Mouse (Mus musculus) right cerebral cortex, postnatal 25 days (tissue): ENCODE data around the gene Fkbpl.

Source experiments
- DNase-seq: peaks from one replicate; pipeline ENCODE4 v3.0.0; 2022

Gene Fkbpl

DNA sequence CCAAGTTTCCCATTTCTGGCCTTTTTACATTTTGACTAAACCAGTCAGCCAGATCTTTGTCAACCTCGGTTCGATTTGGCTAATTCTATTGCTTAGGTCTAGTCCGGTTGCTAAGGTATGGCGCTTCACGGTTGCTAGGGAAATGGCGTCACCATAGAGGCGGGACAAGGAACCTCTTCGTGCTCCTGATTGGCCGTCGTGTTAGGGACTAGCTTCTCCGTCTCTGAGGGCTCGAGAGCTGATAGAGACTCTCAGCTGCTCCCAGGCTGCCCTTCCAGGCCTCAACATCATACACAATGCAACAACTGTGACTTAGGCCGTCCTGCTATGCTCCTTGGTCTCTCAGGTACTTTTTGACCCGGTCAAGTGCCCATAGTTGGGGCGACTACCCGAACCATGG is at the start of gene Fkbpl:
Fkbpl (plus strand) TSS at position 157 of the 400 bp plus-strand sequence.
- DNase-seq: peak; percentile 95

DNA sequence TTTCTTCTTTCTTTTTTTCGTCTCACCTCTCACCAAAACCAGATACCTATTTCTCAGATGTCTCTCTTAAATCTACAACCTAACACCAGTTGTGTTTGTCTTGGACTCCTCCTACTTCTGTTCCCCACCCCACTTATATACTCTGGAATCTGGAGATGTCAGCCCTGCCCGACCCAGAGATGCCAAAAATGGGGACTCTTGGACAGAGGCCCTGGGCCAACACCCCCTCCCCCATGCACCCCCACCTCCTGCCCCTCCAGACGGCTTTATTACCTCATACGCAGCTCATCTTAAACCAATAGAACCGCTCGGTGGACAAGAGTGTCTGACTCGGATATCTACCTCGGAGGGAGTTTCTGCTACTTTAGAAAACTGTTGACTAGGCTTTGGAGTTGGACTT is 48.5 kb upstream of the Fkbpl start:
- DNase-seq: no peak

DNA sequence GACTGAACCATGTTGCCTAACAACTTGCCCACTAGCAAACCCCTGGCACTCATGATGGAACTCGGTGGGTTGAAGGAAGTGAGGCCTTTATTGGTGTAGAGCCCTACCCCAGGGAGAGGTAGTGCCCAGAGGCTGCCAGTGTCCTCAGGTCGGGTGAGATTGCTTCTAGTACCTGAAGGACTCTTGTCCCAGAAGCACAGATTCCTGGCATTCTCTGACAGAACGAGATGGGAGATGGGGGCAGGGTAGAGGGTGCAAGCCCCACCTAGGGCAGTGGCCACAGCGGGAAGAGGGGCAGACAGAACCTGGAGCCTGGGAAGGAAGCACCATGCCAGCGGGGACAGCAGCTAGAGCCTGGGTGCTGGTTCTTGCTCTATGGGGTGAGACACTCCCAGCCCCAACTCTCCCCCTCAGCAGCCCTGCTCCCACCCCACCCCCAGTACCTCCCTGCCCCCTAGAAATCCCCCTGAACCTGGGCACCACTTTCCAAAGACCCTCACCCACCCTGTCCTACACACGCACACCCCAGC is 46.9 kb upstream of the Fkbpl start, which contains the start of gene Ager:
Ager (plus strand) TSS at position 297 of the 530 bp plus-strand sequence.
- no peak for DNase-seq

DNA sequence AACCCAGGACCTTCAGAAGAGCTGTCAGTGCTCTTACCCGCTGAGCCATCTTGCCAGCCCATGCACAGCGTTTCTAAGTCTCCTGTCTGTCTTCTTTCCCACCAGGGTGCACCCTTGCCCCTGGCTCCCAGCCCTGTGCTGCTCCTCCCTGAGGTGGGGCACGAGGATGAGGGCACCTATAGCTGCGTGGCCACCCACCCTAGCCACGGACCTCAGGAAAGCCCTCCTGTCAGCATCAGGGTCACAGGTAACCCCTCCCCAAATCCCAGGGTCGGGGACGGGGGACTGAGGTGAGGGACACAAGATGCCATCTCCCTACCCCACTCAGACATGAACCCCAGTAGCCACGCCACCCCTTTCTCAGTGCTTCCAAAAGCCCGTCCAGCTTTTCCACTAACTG is 44.7 kb upstream of the Fkbpl start:
- DNase-seq: no peak

DNA sequence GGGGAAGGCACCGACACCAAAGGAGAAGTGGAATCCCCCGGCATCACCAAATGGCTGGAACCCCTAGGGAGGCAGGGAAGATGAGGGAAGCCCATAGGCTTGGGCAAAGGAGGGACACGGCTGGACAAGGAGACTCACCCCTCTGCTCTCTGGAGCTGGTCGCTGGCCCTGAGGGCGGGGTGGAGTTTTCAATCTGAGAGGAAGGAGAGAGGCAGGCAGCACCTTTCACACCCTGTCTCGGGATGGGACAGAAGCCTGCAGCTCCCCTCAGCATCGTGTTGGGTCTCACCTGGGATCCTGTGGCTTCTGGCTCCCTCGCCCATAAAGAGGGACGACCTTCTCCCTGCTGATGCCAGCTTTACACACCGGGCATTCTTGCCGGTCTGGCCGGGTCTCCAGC is 42.8 kb upstream of the Fkbpl start:
- DNase-seq: no peak

DNA sequence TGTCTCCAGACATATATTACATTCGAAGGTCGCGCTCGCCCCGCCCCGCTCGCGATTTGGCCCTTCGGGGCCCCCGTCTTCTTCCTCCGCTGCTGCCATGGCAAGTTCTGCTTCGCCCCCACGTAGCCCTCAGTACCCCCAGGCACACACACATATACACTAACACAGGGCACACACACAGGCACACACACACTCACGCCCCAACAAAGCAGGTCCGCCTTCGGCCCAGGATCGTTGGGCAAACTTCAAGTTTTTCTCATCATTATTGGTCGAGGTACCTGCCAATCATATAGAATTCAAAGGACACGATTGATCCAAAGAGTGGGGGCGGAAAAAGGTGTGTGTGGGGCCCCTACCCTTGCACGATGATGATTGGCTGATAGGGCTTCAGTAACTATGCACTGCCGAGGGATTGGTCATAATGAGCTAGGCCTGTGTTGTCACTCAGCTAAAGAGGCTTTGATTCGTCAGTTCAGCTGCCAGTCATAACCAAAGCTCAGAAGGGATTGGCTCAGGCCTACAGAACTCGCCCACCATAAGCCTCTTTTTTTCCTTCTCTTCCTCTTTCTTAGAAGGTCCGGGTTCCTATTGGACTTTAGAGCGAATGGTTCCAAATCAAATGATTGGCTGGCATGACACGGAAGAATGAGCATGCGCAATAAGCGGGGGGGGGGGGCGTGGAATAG is 41.0 kb upstream of the Fkbpl start, which contains the start of gene Rnf5:
Rnf5 (minus strand) TSS at position 316 of the 686 bp plus-strand sequence.
- peak; percentile 97 for DNase-seq

DNA sequence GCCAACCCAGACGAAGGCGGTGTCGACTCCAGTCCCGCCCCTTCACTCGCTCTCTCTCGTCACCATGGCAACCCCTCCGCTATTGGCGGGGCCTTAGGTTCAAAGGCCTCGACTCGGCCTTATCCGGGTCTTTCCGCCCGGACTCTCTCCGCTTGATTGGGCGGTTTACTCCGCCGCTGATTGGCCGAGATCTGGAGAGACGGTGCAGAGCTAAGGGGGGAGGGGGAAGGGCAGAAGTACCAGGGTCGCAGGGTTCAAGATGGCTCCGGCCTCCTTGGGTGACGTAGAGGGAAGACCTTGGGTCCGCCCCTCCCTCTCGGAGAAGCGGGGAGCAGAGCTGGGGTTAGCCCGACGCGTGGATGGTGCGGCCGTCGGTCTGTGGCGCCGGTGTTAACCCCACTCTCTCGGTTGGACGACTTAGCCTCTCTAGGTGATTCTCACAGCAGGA is 40.5 kb upstream of the Fkbpl start, which contains the start of gene Agpat1:
Agpat1 (plus strand) TSS at position 202 of the 448 bp plus-strand sequence.
- peak; percentile 97 for DNase-seq

DNA sequence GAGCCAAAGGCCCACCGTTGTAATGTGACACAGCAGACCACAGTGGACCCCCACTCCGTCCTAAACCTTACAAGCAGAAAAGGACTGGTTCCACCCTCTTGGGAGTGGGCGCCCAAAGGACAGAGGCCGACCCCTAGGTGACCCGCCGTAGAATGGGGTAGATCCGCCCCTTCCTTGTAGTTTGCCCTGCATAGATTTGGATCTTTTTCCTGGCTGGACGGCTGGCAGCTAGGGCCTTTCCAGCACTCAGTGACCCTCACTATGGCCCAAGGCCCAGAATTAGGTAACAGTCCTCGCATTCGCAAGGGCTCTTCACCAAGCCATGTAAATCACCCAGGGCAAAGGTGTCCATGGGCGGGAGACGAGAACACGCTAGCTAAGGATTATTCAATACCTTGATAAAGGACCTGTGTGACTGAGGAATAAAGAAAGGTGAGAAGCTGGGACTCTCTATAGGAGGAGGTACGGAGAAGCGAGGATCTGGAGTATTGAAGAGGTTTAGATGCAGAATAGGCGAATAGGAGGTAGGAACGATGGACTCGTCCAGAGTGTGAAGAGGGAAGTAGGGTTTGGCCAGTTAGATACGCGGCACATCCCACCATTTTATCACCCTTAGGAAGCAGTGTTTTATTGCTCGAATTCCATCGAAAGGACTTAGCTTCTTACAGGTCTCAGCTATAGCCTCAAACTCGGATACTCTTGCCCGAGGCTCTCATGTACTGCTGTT is 39.9 kb upstream of the Fkbpl start:
- DNase-seq: no peak

DNA sequence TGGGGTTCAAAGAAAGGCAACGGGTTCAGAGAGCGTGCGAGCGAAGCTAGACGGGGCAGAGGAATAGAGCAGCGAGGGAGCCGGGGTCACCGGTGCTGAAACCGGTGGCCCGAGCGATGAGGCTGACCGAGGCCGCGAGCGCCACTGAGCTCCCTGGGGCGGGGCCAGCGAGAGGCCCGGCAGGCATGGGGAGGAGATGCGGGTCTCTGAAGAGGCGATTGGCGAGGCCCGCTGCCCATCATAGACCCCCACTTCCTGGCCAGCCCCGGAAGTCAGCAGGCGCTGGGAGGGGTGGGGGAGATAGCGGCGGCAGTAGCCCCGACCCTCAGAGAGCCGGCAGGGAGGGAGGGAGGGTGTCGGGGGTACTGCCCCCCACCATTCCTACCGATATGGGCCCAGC is 39.0 kb upstream of the Fkbpl start:
- peak; percentile 98 for DNase-seq

DNA sequence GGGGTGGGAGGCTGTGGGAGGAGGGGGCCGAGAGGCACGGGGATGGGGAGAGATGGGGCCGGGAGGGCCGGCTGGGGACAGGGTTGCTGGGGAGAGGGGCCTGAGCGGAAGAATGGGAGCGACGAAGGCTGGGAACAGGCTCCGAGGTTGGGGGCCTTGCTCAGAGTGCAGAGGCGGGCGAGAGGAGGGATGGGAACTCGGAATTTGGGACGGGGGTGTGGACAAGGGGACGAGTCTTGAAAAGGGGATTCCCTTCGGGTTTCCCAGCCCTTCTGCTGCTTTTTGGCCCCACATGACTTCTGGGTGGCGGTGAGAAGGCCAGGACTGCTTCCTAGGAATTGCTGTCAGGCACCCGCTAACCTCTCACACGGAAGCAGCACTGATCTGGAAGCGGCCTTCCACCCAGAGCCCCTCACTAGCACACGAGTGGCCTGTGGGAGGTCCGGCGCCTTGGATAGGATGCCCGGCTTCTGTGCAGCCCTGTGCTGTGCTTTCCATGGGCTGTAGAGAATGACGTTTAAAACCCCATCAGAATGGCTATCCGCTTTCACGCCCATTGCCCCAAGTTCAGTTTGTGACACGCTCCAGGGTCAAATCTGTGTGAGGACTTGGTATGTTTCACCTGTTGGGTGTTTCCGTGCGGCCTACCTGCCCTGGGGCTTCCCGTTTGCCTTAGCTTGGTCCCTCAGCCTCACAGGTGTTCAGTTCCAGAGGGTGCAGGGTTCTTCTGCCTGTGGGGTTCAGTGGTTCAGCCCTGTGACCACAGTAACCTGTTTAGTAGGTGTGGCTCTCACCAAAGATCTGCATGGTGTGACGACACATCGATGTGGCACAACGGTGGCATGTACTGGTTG is 38.2 kb upstream of the Fkbpl start:
- DNase-seq: no peak

DNA sequence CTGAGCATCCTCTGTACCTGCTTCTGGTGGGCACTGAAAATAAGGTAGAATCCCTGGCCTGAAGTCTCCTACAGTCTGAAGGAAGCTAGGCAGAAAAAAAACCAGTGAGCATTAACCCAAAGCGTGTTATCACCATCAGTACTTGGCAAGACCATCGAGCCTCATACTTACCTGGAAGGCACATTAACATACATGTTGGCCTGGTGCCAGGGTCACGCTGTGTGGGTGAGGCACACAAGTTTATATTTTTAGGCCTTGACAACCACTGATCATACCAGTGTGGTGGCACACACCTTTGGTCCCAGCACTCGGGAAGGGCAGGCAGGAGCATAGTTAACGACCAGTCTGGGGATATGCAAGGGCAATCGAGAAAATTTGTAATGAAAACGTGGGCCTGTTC is 36.6 kb upstream of the Fkbpl start:
- DNase-seq: no peak

DNA sequence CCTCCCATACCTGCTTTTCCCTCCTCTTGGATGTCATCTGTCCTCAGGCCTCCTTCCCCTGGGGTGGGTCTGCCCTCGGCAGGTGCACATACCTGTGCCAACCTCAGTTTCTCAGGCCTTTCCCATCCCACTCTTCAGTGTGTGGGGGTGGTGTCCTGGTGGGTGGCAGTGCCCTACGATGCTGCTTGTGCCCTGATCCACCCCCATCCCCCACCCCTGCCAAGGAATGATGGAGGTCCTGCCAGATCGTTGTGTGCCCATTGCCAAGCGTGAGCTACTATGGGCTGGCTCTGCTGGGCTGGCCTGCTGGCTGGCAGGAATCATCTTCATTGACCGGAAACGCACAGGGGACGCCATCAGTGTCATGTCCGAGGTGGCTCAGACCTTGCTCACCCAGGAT is 33.5 kb upstream of the Fkbpl start:
- DNase-seq: no peak

DNA sequence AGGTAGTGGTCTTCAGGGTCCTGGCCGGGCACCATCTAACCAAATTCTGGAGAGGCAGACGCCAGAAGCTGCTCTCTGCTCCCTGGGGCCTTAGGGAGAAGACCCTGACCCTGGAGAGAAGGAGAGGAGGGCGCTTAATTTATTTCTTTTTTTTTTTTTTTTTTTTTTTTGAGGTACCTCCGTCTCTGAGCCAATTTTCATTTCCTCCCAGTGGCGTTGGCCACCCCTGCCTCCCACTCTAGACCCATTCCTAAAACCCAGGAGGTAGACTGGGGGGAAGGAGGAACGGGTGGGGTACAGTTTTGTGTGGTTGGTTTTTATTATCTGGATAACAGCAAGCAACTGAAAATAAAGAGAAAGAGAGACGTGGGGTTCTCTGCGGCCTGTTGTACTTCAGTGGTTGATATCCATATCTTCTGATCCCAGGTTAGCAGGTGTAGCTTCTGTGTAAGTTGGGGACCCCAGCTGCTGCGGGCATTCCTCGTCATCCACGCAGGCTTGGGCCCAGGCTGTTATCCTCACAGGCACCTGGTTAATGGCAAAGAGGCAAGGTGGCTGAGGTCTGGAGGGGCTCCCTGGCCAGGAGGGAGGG is 31.4 kb upstream of the Fkbpl start:
- DNase-seq: no peak

DNA sequence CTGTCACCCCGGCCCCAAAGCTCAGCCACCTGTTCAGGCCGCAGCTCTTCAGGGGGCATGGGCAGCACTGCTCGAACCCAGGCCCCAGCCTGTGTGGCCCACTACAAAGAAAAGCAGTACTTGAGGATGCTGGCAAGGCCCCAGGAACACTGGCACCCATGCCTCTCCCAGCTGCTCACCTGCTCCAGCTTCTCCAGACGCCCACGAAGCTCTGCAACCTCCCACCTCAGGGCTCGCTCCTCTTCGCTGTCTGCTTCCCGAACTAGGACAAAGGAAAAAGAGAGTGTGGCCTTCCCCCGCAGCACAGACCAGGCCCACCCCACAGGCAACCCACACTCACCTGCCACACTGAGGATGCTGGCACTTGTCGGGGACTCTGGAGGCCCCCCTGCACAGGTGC is 30.7 kb upstream of the Fkbpl start:
- no peak for DNase-seq

DNA sequence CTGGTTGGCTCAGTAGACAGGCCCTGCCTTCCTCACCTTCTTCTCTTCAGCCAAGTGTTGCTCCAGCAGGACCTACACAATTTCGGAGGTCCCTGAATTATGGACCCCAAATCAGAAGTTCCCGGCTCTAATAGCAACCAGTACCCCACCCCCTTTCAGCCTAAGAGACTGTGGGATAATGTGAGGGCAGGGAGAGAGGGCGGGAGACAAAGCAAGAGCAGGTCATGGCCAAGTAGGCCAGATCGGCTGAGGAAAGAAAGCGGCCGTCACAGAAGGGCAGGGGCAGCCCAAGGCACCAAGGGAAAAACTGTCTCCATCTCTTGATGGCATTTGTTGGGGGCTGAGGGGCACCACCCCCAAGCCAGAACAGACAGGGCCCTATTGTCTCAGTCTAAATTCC is 28.7 kb upstream of the Fkbpl start, which contains the start of gene Egfl8:
Egfl8 (minus strand) TSS at position 101 of the 400 bp plus-strand sequence.
- DNase-seq: no peak

DNA sequence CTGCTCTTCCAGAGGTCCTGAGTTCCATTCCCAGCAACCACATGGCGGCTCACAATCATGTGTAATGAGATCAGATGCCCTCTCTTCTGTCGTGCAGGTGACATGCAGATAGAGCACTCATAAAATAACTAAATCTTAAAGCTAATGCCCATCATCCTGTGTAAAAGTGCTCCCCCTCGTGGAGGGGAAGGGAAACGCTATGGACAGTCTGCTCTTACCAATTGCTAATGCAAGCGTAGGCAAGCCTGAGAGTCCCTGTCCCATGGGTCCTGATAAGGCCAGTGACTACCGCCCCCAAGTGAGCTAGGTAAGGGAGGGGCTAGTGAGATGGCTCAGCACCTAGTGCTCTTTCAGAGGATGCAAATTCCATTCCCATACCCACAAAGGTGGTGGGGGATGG is 25.6 kb upstream of the Fkbpl start:
- DNase-seq: no peak

DNA sequence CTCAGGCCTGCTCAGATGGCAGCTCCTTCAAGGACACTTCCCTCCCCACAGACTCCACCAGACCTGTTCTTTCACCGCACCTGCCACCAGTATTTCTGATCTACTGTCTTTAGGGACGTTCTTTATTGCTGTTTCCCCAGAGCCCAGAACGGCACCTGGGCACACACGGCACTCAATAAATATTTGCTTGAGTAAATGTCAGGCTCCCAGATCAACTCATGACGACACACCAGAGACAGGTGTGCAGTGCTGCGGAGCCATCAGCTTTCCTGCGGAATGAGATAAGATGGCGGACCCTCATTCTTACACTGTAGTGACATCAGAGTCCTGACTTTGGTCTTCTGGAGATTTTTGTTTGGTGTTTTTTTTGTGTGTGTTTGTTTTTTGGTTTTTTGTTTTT is 23.6 kb upstream of the Fkbpl start:
- DNase-seq: no peak

DNA sequence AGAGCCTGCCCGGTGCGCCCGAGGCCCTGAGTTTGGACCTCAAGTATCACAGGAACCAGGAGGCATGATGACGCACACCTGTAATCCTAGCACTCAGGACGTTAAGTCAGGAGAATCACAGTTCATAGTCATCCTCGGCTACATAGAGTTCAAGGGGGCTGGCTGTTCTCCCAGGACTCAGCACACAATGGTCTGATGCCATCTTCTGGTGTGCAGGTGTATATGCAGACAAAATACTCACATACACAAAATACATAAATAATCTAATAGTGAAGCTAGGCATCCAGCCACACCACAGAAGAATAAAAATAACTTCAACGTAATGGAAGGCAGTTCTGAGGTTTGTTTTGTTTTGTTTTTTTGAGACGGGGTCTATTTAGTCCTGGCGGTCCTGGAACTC is 21.4 kb upstream of the Fkbpl start:
- no peak for DNase-seq

DNA sequence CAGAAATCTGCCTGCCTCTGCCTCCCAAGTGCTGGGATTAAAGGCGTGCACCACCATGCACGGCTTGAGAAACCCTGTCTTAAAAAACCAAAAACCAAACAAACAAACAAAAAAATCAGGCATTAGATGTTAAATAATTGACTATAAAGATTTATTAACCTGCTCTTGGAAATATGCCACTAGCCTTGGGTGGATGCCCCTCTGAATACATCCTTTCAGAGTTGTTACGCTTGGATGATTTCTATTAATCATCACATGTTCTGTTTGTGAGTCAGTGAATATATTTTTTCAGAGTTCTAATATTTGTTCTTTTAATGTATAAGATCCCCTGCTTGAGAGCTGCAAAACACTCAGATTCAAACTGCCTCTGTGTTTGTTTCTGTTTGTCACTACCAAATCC is 19.6 kb upstream of the Fkbpl start:
- no peak for DNase-seq

DNA sequence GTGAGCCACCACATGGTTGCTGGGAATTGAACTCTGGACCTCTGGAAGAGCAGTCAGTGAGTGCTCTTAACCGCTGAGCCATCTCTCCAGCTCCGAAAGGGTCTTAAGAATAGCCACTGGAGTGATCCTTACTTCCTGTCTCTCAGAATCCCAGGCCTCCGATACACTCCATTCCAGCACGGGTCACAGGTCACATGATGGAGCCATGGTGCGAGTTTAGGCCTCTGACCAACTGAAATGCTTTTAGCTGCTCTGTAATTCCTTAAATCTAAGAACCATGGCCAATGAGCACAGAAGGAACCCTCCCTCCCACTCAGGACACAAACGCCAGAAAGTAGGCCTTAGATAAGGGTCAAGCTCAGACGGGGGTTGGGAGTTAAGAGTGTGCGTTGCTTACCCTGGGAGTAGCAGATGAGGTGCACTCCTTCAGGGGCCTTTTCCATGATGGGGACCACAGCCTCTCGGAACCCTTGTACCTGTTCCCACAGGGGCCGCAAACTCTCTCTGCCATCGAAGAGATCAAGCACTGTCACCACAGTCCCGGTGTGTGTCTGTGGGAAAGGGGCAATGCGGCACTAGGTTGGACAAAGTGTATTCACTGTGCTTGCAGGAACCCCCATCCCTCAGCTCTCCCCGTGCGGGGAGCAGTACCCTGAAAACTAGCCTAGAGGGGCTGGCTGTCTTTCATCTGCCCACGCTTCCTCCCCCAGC is 18.3 kb upstream of the Fkbpl start:
- DNase-seq: no peak

DNA sequence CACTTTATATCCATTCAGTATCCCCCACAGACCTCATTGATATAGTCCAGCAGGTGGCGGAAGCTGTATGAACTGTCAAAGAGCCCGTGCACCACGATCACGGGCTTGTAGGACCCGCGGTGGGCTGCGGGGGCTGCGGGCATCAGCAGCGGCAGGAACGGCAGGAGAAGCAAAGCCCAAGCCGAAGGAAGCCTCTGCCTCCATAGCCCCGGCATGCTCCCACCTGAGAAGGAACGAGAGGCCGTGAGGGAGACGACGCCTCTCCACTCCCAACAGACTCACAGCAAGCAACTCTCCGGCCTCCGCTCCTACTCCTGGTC is 17.8 kb upstream of the Fkbpl start:
- DNase-seq: no peak
